Mouse (Mus musculus) urinary bladder, adult 2 months (tissue): Measurements from ENCODE around the gene Chadl. TPM values are rescaled to one million over a fixed set of nuclear protein-coding genes. Genes with fewer than 3 reads are reported as not detected.
A peak's percentile ranks its signal among the peaks of the same experiment; 100 is the strongest.

Experiments used
- DNase-seq: peaks from one replicate; pipeline ENCODE4 v3.0.0; 2022; ENCODE audit warnings: low spot score
- polyA plus RNA-seq: library from polyadenylated mRNA; depleted of rRNA; stranded (reverse); fragments of >200 nt; gene quantifications from 2 replicates; pipeline ENCODE4 v1.2.3, GENCODE M21; 2012

The Chadl gene
- polyA plus RNA-seq, 1 experiment, result 3.9 TPM

GRCm38 (mm10) chr15:81700601-81701000 is 3.5 kb upstream of the Chadl start:
- no peak for DNase-seq

- DNase-seq, result no peak
Observed at GRCm38 (mm10) chr15:81700161-81700560, 3.1 kb upstream of the Chadl start.

- no peak for DNase-seq
Observed at GRCm38 (mm10) chr15:81698532-81698931, 1.4 kb upstream of the Chadl start.

- no peak for DNase-seq
Observed at GRCm38 (mm10) chr15:81697847-81698246, 760 bp upstream of the Chadl start.

- DNase-seq, result no peak
Observed at GRCm38 (mm10) chr15:81694891-81695290, 2.2 kb downstream of the Chadl start.

- DNase-seq, result peak; percentile 74
Observed at GRCm38 (mm10) chr15:81693967-81694881, 2.9 kb downstream of the Chadl start.

GRCm38 (mm10) chr15:81693366-81693966 is 3.6 kb downstream of the Chadl start:
- DNase-seq, result no peak

GRCm38 (mm10) chr15:81680301-81680805 is 16.7 kb downstream of the Chadl start:
- no peak for DNase-seq

- no peak for DNase-seq
Observed at GRCm38 (mm10) chr15:81676637-81677036, 20.4 kb downstream of the Chadl start.

GRCm38 (mm10) chr15:81670231-81670640 is 26.9 kb downstream of the Chadl start:
- no peak for DNase-seq

GRCm38 (mm10) chr15:81666957-81667356 is 30.1 kb downstream of the Chadl start:
- DNase-seq, result no peak

GRCm38 (mm10) chr15:81663697-81664561 is 33.2 kb downstream of the Chadl start, which contains the start of gene L3mbtl2:
L3mbtl2 (plus strand) TSS chr15:81663889.
- DNase-seq, result peak; percentile 74

- no peak for DNase-seq
Observed at GRCm38 (mm10) chr15:81663281-81663680, 33.8 kb downstream of the Chadl start.

GRCm38 (mm10) chr15:81661701-81662100 is 35.4 kb downstream of the Chadl start:
- DNase-seq, result no peak

- DNase-seq, result no peak
Observed at GRCm38 (mm10) chr15:81650636-81651035, 46.5 kb downstream of the Chadl start.

GRCm38 (mm10) chr15:81649516-81650455 is 47.3 kb downstream of the Chadl start:
- no peak for DNase-seq
